Mouse (Mus musculus): ENCODE measurements around the gene Mknk2. TPM values are rescaled to one million over a fixed set of nuclear protein-coding genes. Genes with fewer than 3 reads are reported as not detected.
A peak's percentile ranks its signal among the peaks of the same experiment; 100 is the strongest.

Mknk2 gene
- polyA plus RNA-seq, 1 experiment, result 54.6 TPM

DNA sequence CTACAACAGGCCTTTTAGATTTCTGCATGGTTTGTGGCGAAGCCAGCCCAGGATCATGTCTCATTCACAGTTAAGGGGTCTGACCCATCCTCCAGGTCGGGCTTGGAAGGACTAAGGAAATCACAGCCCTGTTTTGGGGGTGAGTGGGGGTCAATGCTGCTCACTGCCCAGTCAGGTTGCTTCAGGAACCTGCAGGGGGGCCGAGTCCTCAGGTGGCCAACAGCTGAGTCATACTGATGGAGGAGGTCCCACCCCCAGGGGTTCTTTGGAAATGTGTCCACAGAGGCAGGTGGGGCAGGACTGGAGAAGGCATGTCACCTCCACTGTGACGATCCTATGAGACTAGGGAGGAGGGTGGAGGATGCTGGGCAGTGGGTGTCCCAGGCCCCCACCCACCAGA is 12.5 kb downstream of the Mknk2 start:
- Histone ChIP-seq H3K27me3 (ENCODE audit: control insufficient read depth, insufficient read depth, low read length, poor library complexity, severe bottlenecking) (no peaks in the 10 kb centered on the region), H3K9me3 (replicated peaks; ENCODE audit: control insufficient read depth, insufficient read depth, low read length, poor library complexity, severe bottlenecking) (no peaks in the 10 kb centered on the region), H3K4me1 (ENCODE audit: control insufficient read depth, insufficient read depth, low read length) (peaks cover 6% of the 10 kb centered on the region), H3K27ac (ENCODE audit: insufficient read depth, low read length) (peak overlapping the region; percentile 39), H3K36me3 (ENCODE audit: control insufficient read depth, insufficient read depth, low read length, poor library complexity, severe bottlenecking) (peaks cover 17% of the 10 kb centered on the region), H3K9ac (ENCODE audit: low read depth, poor library complexity, severe bottlenecking) (no peak overlapping the region), H3K4me3 (ENCODE audit: low read depth, low read length) (no peak overlapping the region)
- TF ChIP-seq POLR2A (IDR thresholded peaks at IDR 0.05; ENCODE audit: insufficient read depth, low read length), result no peak
- TF ChIP-seq EP300 (IDR thresholded peaks at IDR 0.05; ENCODE audit: insufficient read depth, low read depth, low read length), result no peak
- TF ChIP-seq CTCF (IDR thresholded peaks at IDR 0.05; ENCODE audit: low read depth, low read length), result no peak

- Histone ChIP-seq H3K9me3 (replicated peaks; ENCODE audit: control insufficient read depth, insufficient read depth, low read length, poor library complexity, severe bottlenecking) (no peaks in the 10 kb centered on the region), H3K27ac (ENCODE audit: insufficient read depth, low read length) (peak overlapping the region; percentile 85), H3K27me3 (ENCODE audit: control insufficient read depth, insufficient read depth, low read length, poor library complexity, severe bottlenecking) (no peaks in the 10 kb centered on the region), H3K4me1 (ENCODE audit: control insufficient read depth, insufficient read depth, low read length) (peaks cover 6% of the 10 kb centered on the region), H3K9ac (ENCODE audit: low read depth, poor library complexity, severe bottlenecking) (peak overlapping the region; percentile 35), H3K4me3 (ENCODE audit: low read depth, low read length) (peak overlapping the region; percentile 41), H3K36me3 (ENCODE audit: control insufficient read depth, insufficient read depth, low read length, poor library complexity, severe bottlenecking) (peaks cover 17% of the 10 kb centered on the region)
- TF ChIP-seq EP300 (IDR thresholded peaks at IDR 0.05; ENCODE audit: insufficient read depth, low read depth, low read length) (no peak), POLR2A (IDR thresholded peaks at IDR 0.05; ENCODE audit: insufficient read depth, low read length) (no peak)
Observed at GRCm38 (mm10) chr10:80665016-80665380, 12.9 kb downstream of the Mknk2 start.

- Histone ChIP-seq H3K9me3 (replicated peaks; ENCODE audit: control insufficient read depth, insufficient read depth, low read length, poor library complexity, severe bottlenecking) (no peaks in the 10 kb centered on the region), H3K36me3 (ENCODE audit: control insufficient read depth, insufficient read depth, low read length, poor library complexity, severe bottlenecking) (peaks cover 17% of the 10 kb centered on the region), H3K4me1 (ENCODE audit: control insufficient read depth, insufficient read depth, low read length) (peaks cover 6% of the 10 kb centered on the region), H3K27me3 (ENCODE audit: control insufficient read depth, insufficient read depth, low read length, poor library complexity, severe bottlenecking) (no peaks in the 10 kb centered on the region), H3K9ac (ENCODE audit: low read depth, poor library complexity, severe bottlenecking) (peak overlapping the region; percentile 35), H3K4me3 (ENCODE audit: low read depth, low read length) (peak overlapping the region; percentile 41), H3K27ac (ENCODE audit: insufficient read depth, low read length) (peak overlapping the region; percentile 85)
- TF ChIP-seq POLR2A (IDR thresholded peaks at IDR 0.05; ENCODE audit: insufficient read depth, low read length) (no peak), EP300 (IDR thresholded peaks at IDR 0.05; ENCODE audit: insufficient read depth, low read depth, low read length) (no peak), CTCF (IDR thresholded peaks at IDR 0.05; ENCODE audit: low read depth, low read length) (no peak)
Observed at GRCm38 (mm10) chr10:80664197-80665015, 13.5 kb downstream of the Mknk2 start.

GRCm38 (mm10) chr10:80663485-80664196 is 14.3 kb downstream of the Mknk2 start:
- no peaks in the 10 kb centered on the region for H3K27me3 ChIP-seq (ENCODE audit: control insufficient read depth, insufficient read depth, low read length, poor library complexity, severe bottlenecking)
- 0 out of 2 replicates have a peak overlapping the region, but pooled peaks have one; percentile 35 for H3K9ac ChIP-seq (ENCODE audit: low read depth, poor library complexity, severe bottlenecking)
- H3K9me3 ChIP-seq (replicated peaks; ENCODE audit: control insufficient read depth, insufficient read depth, low read length, poor library complexity, severe bottlenecking), result no peaks in the 10 kb centered on the region
- peaks cover 11% of the 10 kb centered on the region for H3K36me3 ChIP-seq (ENCODE audit: control insufficient read depth, insufficient read depth, low read length, poor library complexity, severe bottlenecking)
- H3K4me3 ChIP-seq (ENCODE audit: low read depth, low read length), result no peak overlapping the region
- H3K27ac ChIP-seq (ENCODE audit: insufficient read depth, low read length), result peak overlapping the region; percentile 23
- H3K4me1 ChIP-seq (ENCODE audit: control insufficient read depth, insufficient read depth, low read length), result peaks cover 6% of the 10 kb centered on the region
- TF ChIP-seq CTCF (IDR thresholded peaks at IDR 0.05; ENCODE audit: low read depth, low read length), result no peak
- no peak for TF ChIP-seq EP300 (IDR thresholded peaks at IDR 0.05; ENCODE audit: insufficient read depth, low read depth, low read length)
- TF ChIP-seq POLR2A (IDR thresholded peaks at IDR 0.05; ENCODE audit: insufficient read depth, low read length), result no peak

DNA sequence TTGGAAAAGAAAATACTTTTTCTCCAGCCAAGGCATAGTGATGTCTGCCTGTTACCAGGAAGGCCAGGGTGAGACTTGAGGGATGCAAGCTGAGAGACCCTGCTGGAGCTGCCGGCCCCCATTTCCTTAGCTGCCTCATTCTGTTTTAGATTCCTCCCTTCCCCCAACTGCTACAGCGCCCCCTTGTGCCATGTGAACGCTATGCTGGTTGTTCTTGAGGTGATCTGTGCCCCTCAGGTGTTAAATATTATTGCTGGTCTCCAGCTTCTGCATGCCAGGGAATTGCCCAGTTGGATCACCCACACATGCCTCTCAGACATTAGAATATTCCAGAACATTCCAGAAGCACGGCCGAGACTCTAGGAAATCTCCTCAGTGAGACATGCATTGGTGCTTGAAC is 16.8 kb downstream of the Mknk2 start:
- Histone ChIP-seq H3K9ac (ENCODE audit: low read depth, poor library complexity, severe bottlenecking) (no peak overlapping the region), H3K36me3 (ENCODE audit: control insufficient read depth, insufficient read depth, low read length, poor library complexity, severe bottlenecking) (no peaks in the 10 kb centered on the region), H3K4me1 (ENCODE audit: control insufficient read depth, insufficient read depth, low read length) (peaks cover 12% of the 10 kb centered on the region), H3K27me3 (ENCODE audit: control insufficient read depth, insufficient read depth, low read length, poor library complexity, severe bottlenecking) (no peaks in the 10 kb centered on the region), H3K9me3 (replicated peaks; ENCODE audit: control insufficient read depth, insufficient read depth, low read length, poor library complexity, severe bottlenecking) (no peaks in the 10 kb centered on the region), H3K4me3 (ENCODE audit: low read depth, low read length) (no peak overlapping the region), H3K27ac (ENCODE audit: insufficient read depth, low read length) (no peak overlapping the region)
- TF ChIP-seq CTCF (IDR thresholded peaks at IDR 0.05; ENCODE audit: low read depth, low read length) (peak; percentile 81), EP300 (IDR thresholded peaks at IDR 0.05; ENCODE audit: insufficient read depth, low read depth, low read length) (no peak), POLR2A (IDR thresholded peaks at IDR 0.05; ENCODE audit: insufficient read depth, low read length) (no peak)

- peak overlapping the region; percentile 8 for H3K9ac ChIP-seq (ENCODE audit: low read depth, poor library complexity, severe bottlenecking)
- H3K27ac ChIP-seq (ENCODE audit: insufficient read depth, low read length), result peak overlapping the region; percentile 70
Observed at GRCm38 (mm10) chr10:80659213-80659612, 18.7 kb downstream of the Mknk2 start.

More at GRCm38 (mm10) chr10:80659213-80659612, 18.7 kb downstream of the Mknk2 start:
- Histone ChIP-seq H3K4me1 (ENCODE audit: control insufficient read depth, insufficient read depth, low read length) (peaks cover 16% of the 10 kb centered on the region), H3K27me3 (ENCODE audit: control insufficient read depth, insufficient read depth, low read length, poor library complexity, severe bottlenecking) (no peaks in the 10 kb centered on the region), H3K4me3 (ENCODE audit: low read depth, low read length) (no peak overlapping the region; the same call in 1 of the 2 replicates), H3K9me3 (replicated peaks; ENCODE audit: control insufficient read depth, insufficient read depth, low read length, poor library complexity, severe bottlenecking) (no peaks in the 10 kb centered on the region), H3K36me3 (ENCODE audit: control insufficient read depth, insufficient read depth, low read length, poor library complexity, severe bottlenecking) (no peaks in the 10 kb centered on the region)
- TF ChIP-seq CTCF (IDR thresholded peaks at IDR 0.05; ENCODE audit: low read depth, low read length) (peak; percentile 63), POLR2A (IDR thresholded peaks at IDR 0.05; ENCODE audit: insufficient read depth, low read length) (no peak)

Measured in ES-Bruce4 (cell line).